Mouse (Mus musculus): ENCODE measurements around the gene Ifit3.
"Not testable (repeated sequence)": the region's sequence is repeated elsewhere in the genome, so short reads cannot be mapped to it uniquely, and the experiment has no call there.

Ifit3 gene

GRCm38 (mm10) chr19:34588959-34589358, 5.6 kb downstream of the Ifit3 start:
- DNase-seq, result no peak

- DNase-seq, result no peak
Measured at GRCm38 (mm10) chr19:34593456-34593855, 10.1 kb downstream of the Ifit3 start.

DNA sequence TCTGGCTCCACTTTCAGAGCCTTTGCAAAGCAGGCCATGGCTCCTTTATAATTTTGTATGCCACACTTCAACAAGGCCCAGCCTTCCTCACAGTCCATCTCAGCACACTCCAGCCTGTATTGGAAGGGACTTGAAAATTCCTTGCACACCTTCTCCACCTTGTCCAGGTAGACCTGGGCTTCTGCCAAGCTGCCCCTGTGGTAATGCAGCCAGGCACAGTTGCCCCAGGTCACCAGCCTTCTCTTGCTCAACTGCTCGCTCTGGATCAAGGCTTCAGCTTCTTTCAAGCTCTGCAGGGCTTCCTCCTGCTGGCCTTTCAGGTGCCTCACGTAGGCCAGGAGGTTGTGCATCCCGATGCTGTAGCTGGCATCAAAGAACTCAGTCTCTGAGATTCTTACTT, 11.2 kb downstream of the Ifit3 start:
- DNase-seq, result not testable (repeated sequence)

DNA sequence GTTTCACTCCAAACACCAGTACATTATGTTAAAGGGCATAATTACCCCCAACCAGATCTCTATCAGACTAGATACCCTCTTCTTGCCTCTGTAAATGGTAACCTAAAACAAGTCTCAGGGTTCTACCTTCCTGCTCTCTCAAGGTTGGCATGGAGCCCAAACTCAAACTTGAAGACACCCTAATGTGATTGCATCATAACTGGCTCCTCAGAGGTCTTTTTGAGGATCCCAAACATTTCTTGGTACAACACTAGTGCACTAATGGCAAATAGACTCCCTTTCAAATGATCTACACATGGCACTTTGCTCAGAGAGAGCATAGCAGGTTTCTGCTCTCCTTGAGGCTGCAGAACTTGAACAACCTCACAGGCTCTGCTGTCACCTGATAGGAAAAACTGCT, 13.5 kb downstream of the Ifit3 start:
- no peak for DNase-seq

GRCm38 (mm10) chr19:34598341-34598740, 15.0 kb downstream of the Ifit3 start:
- peak; percentile 68 for DNase-seq

DNA sequence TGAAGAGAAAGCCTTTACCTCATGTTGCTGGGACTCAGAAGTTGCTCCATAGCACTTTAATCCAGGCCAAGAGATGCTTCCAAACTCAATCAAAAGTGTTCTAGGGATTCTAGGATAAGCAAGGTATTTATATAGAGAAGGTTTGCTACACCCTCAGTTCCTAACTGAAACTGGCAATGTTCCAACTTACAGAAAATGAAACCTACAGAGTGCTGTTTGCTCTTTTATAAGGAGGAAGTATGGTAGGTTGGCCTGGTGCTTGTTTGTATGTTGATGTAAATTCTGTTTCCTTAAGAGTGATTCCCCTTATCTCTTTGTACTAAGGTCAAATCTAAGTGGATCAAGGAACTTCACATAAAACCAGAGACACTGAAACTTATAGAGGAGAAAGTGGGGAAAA, 15.9 kb downstream of the Ifit3 start:
- DNase-seq, result not testable (repeated sequence)

DNA sequence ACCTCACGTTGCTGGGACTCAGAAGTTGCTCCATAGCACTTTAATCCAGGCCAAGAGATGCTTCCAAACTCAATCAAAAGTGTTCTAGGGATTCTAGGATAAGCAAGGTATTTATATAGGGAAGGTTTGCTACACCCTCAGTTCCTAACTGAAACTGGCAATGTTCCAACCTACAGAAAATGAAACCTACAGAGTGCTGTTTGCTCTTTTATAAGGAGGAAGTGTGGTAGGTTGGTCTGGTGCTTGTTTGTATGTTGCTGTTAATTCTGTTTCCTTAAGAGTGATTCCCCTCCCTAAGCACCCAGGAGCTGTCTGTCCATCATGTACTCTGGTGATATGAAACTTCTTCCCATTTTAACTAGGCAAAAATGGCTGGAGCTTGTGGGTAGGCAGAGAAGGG, 18.6 kb downstream of the Ifit3 start, which contains the start of gene Ifit1bl1:
Gene Ifit1bl1 (minus strand): TSS at position 69 of the 400 bp plus-strand sequence.
- not testable (repeated sequence) for DNase-seq

- no peak for DNase-seq
Measured at GRCm38 (mm10) chr19:34605472-34605871, 22.1 kb downstream of the Ifit3 start.

- not testable (repeated sequence) for DNase-seq
Measured at GRCm38 (mm10) chr19:34607237-34608051, 24.1 kb downstream of the Ifit3 start, which contains the start of gene Ifit3b. Gene Ifit3b (plus strand): TSS chr19:34607970.

- not testable (repeated sequence) for DNase-seq
Measured at GRCm38 (mm10) chr19:34610118-34610517, 26.8 kb downstream of the Ifit3 start.

GRCm38 (mm10) chr19:34612243-34613001, 29.1 kb downstream of the Ifit3 start:
- DNase-seq, result not testable (repeated sequence)

GRCm38 (mm10) chr19:34620871-34621270, 37.5 kb downstream of the Ifit3 start:
- no peak for DNase-seq

DNA sequence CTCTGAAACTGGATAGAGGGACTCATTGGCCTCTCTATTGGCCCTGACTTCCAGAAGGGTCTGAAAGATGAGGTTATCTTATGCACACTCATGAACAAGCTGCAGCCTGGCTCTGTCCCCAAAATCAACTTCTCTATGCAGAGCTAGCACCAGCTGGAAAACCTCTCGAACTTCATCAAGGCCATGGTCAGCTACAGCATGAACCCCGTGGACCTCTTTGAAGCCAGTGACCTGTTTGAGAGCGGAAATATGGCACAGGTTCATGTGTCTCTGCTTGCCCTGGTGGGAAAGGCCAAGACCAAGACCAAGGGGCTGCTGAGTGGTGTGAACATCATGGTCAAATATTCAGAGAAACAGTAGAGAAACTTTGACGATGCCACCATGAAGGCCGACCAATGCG, 40.5 kb downstream of the Ifit3 start:
- no peak for DNase-seq

GRCm38 (mm10) chr19:34624663-34625062, 41.3 kb downstream of the Ifit3 start:
- no peak for DNase-seq

- no peak for DNase-seq
Measured at GRCm38 (mm10) chr19:34627496-34627895, 44.2 kb downstream of the Ifit3 start.

DNA sequence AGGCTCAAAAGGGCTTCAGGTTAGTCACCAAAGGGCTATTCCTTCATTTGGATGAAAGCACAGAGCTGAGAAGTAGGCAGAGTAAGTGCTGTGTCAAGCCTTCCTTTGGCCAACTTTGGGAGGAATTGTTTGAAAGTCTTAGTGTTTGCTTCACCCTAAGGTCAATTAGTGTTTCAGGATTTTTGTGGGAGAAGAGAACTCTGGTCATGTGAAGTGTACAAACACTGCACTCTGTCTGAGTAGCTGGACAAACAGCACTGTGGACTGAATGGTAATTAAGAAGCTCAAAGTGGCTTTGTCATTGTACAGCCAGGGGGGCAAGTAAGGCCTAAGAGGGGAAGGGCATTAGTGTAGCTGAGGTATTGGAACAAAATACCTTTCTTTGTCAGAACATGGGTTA, 48.2 kb downstream of the Ifit3 start:
- no peak for DNase-seq

DNA sequence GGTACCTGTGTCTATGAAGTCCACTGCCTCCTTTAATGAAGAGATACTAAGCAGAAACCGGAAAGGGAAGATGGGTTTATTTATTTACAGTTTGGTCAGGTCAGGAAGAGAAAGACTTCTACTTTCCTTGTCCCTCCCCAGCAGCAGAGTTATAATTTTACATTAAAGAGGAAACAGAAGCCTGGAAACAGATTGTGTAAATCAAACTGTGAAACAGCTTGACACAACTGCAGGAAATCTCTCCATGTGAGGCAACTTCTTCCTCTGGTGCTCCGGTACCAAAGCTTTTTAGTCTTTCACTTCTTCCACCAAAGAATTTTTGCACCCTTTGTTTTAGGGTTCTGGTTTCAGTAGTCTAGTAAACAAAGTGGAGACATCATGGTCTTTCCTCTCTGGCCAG, 50.2 kb downstream of the Ifit3 start:
- DNase-seq, result no peak

DNA sequence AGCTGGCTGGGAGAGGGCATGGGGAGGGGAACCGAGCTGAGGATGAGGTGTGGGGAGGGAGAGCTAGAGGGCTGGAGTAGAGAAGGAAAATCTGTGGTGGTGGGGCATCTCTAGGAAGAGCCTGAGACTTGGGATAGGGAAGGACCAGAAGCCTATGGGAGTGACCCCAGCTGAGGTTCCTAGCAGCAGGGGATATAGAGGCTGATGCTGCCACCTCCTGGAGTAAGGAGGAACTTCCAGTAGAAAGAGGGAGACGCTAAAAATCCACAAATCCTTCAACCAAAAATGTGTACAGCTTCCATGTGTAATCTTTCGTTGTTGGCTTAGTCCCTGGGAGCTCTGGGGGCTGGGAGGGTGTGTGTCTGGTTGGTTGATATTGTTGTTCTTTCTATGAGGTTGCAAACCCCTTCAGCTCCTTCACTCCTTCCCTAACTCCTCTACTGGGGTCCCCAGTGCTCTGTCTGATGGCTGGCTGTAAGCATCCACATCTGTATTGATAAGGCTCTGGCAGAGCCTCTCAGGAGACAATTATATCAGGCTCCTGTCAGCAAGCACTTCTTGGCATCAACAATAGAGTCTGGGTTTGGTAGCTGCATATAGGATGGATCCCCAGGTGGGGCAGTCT, 53.7 kb downstream of the Ifit3 start:
- peak; percentile 77 for DNase-seq
